Mouse (Mus musculus): ENCODE measurements at regions not wholly inside any gene's neighbourhood (a gene's known extent, or its start where the extent isn't known, plus 50 kb on each side); places are given as distances from the start of the nearest gene placed in this dataset.

DNA sequence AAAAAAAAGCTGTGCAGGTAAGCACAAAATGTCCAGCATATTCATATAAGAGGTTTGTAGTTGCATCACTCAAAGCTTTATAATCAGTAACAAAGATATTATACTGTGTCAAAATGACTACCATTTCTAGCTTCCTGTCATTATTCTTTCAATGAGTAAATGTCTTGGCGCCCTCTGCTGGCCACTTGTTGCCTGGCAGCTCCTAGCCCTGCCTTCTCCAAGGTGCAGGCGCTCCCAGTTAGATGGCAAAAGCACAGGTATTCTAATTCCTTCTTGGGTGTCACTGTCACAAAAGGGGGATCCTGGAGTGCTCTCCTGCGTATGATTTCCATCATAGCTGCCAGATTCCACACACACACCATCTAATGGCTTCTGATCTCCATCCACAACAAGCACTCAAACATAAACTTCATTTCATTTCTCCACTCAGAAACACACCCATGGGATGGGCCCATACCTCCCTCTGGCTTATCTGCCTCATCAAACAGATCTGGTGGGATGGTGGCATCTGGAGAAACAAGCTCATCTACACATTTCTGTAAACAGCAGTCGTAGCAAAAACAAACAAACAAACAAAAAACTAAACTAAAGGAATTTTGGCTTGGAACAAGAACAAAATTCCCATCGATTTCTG is 49.9 kb upstream of the Paip1 start:
- peak; percentile 73 for DNase-seq

Measured in kidney, postnatal 14 days (tissue).